Mouse (Mus musculus) ES-Bruce4 (cell line): ENCODE measurements around the gene Espnl. TPM values are rescaled to one million over a fixed set of nuclear protein-coding genes. Genes with fewer than 3 reads are reported as not detected.

Experiments
- H3K27ac ChIP-seq: 2 replicates; pipeline ENCODE4 v1.5.1; 2012; ENCODE audit warnings: low read length, inconsistent platforms; ENCODE audit not compliant: insufficient read depth
- H3K27me3 ChIP-seq: 2 replicates; pipeline ENCODE4 v1.6.1; 2012; ENCODE audit warnings: mild to moderate bottlenecking, low read length, inconsistent platforms; ENCODE audit not compliant: control insufficient read depth, poor library complexity, insufficient read depth, severe bottlenecking
- H3K36me3 ChIP-seq: 2 replicates; pipeline ENCODE4 v1.6.1; 2012; ENCODE audit warnings: inconsistent platforms, mild to moderate bottlenecking, low read length, moderate library complexity; ENCODE audit not compliant: control insufficient read depth, poor library complexity, insufficient read depth, severe bottlenecking
- H3K4me1 ChIP-seq: one replicate; pipeline ENCODE4 v1.8.1; 2011; ENCODE audit warnings: low read length; ENCODE audit not compliant: control insufficient read depth, insufficient read depth
- H3K4me3 ChIP-seq: 2 replicates; pipeline ENCODE4 v1.5.1; 2011; ENCODE audit warnings: low read depth, mild to moderate bottlenecking, low read length
- H3K9ac ChIP-seq: 2 replicates; pipeline ENCODE4 v1.6.1; 2012; ENCODE audit warnings: low read depth, mild to moderate bottlenecking, inconsistent platforms; ENCODE audit not compliant: poor library complexity, severe bottlenecking
- H3K9me3 ChIP-seq: replicated peaks from 2 replicates; pipeline ENCODE4 v1.6.1; 2012; ENCODE audit warnings: mild to moderate bottlenecking, low read length, inconsistent platforms; ENCODE audit not compliant: control insufficient read depth, poor library complexity, insufficient read depth, severe bottlenecking
- CTCF ChIP-seq: IDR thresholded peaks from one replicate; pipeline ENCODE4 v1.8.1; 2011; ENCODE audit warnings: low read depth, low read length
- EP300 ChIP-seq: IDR thresholded peaks from 2 replicates; pipeline ENCODE4 v1.6.1; 2011; ENCODE audit warnings: low read depth, low read length; ENCODE audit not compliant: insufficient read depth
- POLR2A ChIP-seq: IDR thresholded peaks from one replicate; pipeline ENCODE4 v1.8.1; 2011; ENCODE audit warnings: low read length; ENCODE audit not compliant: insufficient read depth
- polyA plus RNA-seq: library from polyadenylated mRNA; stranded (reverse); fragments of >200 nt; gene quantifications from 2 replicates; pipeline ENCODE4 v1.2.4, GENCODE M21; 2011; ENCODE audit warnings: low read depth; ENCODE audit not compliant: missing spikeins, insufficient read depth, insufficient read length

Gene Espnl
- polyA plus RNA-seq, 1 experiment = 0.10 TPM

DNA sequence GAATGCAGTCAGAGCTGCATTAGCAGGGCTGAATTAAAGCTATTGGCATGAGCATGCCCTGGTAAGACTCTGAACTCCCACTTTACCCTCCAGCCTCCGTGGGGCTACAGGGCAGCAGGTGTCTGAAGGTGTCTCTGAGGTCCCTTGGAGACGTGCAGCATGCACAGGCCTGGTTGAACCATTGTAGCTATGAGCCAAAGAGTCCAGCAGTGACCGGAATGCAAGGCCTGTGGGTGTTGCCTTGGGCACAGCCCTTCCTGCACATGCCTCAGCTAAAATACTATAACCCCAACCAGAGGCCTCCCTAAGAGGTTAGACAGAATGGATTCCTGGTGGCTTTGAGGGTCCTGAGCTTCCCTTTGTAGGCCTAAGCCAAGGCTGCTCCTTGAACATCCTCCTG is 29.4 kb downstream of the Espnl start:
- H3K27ac ChIP-seq = no peak overlapping the region
- no peaks in the 10 kb centered on the region for H3K9me3 ChIP-seq
- TF ChIP-seq EP300 (no peak), CTCF (no peak), POLR2A (no peak)
- H3K4me1 ChIP-seq = no peaks in the 10 kb centered on the region
- no peaks in the 10 kb centered on the region for H3K36me3 ChIP-seq
- H3K9ac ChIP-seq = no peak overlapping the region
- H3K4me3 ChIP-seq = no peak overlapping the region
- H3K27me3 ChIP-seq = no peaks in the 10 kb centered on the region

DNA sequence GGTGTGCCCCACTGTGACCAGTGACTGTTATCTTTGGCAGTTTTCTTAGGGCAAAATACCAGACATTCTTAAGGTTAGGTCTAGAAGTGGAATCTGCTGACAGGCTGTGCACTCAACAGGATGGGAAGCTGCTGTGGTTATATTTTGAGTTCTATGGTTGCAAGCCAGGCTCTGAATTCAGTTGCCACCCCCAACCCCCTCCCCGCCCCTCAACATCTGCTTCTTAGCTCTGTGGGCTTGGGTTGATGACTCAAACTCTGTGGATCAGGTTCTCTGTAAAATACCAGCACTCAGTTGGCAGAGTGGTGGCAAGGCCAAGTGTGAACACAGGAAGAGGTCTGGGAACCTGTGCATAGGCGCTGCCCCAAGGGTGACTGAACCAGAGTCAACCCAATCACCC is 30.4 kb downstream of the Espnl start:
- Histone ChIP-seq H3K9me3 (no peaks in the 10 kb centered on the region), H3K9ac (no peak overlapping the region), H3K27me3 (no peaks in the 10 kb centered on the region), H3K36me3 (no peaks in the 10 kb centered on the region), H3K4me3 (no peak overlapping the region), H3K4me1 (no peaks in the 10 kb centered on the region), H3K27ac (no peak overlapping the region)
- TF ChIP-seq POLR2A (no peak), EP300 (no peak), CTCF (no peak)

DNA sequence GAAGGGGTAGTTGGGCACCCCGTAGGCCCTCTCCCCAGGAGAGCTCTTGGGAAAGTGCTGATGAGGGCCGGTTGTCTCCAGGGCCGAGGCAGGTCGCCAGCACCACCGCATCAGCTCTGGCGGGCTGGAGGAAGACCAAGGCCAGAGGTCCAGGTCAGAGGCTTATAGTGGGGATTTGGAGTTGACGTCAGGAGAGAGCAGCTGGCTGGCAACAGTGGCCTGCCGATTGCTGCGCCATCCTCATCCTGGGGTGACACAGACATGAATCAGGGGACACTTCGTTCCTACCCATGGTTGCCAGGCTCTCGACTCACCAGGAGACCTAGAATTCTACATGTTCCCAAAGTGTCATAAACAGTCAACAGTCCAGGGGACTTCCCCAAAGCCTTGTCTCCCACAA is 34.2 kb downstream of the Espnl start:
- no peaks in the 10 kb centered on the region for H3K4me1 ChIP-seq
- H3K27me3 ChIP-seq = no peaks in the 10 kb centered on the region
- no peak overlapping the region for H3K4me3 ChIP-seq
- H3K9me3 ChIP-seq = no peaks in the 10 kb centered on the region
- H3K9ac ChIP-seq = no peak overlapping the region
- H3K36me3 ChIP-seq = no peaks in the 10 kb centered on the region
- no peak for TF ChIP-seq EP300
- no peak for TF ChIP-seq CTCF
- TF ChIP-seq POLR2A = no peak
- H3K27ac ChIP-seq = no peak overlapping the region

DNA sequence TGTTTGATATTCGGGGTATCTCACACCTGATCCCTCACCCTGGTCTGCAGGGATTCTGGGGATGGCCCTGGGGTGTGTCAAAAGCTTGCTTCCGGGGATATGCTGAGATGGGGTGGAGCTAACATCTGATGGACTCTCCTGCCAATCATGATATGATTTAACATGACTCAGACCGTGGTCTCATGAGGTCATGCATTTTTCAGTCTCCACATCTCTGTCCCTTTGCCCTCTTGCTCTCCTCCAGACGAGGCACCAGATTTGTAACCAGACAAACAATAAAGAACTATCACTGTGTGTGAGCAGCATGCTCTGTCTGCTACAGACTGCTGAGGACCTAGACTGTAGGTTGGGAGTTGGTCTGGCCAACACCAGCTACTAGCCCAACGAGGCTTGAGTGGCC is 40.2 kb downstream of the Espnl start:
- Histone ChIP-seq H3K9ac (no peak overlapping the region), H3K4me1 (no peaks in the 10 kb centered on the region), H3K27ac (no peak overlapping the region), H3K36me3 (no peaks in the 10 kb centered on the region), H3K9me3 (no peaks in the 10 kb centered on the region), H3K4me3 (no peak overlapping the region), H3K27me3 (no peaks in the 10 kb centered on the region)
- TF ChIP-seq EP300 (no peak), POLR2A (no peak), CTCF (no peak)

DNA sequence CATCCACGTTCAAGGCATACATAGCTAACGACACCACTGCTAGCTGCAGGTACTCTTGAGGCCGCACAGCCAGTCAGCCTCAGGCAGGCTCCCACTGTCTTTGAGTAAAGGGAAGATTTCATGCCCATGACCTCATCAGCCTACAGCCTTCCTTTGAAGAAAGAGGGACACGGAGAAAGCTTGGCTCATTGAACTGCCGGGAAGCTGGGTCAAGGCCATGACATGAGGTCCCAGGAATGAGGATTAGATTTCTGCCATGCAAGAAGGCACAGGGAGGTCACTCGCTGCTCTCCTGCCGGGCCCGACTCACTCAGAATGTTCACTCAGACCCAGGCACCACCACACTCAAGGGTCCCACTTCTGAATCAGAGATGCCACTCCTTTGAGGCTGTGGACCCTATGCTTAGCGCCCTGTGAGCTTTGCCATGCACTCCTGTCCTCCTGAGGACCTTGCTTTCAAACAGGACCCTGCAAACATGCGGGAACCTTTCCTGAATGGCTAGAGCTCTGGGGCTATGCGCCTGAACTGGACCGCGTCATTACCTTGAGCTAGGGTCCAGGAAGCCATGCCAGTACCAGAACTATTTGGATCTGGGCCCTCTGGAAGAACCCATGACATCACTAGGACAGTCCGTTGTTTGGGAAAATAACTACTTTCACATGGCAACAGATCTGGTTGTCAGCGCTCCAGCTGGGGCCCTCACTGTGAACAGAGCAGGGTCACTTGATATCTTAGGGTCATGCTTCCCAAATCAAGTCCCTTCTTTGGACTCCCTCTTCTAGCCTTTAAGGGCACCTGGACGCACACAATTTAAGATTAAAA is 43.2 kb downstream of the Espnl start:
- Histone ChIP-seq H3K4me3 (no peak overlapping the region), H3K9ac (no peak overlapping the region), H3K9me3 (no peaks in the 10 kb centered on the region), H3K27me3 (no peaks in the 10 kb centered on the region), H3K36me3 (no peaks in the 10 kb centered on the region), H3K4me1 (no peaks in the 10 kb centered on the region), H3K27ac (no peak overlapping the region)
- no peak for TF ChIP-seq EP300
- TF ChIP-seq CTCF = no peak
- TF ChIP-seq POLR2A = no peak

DNA sequence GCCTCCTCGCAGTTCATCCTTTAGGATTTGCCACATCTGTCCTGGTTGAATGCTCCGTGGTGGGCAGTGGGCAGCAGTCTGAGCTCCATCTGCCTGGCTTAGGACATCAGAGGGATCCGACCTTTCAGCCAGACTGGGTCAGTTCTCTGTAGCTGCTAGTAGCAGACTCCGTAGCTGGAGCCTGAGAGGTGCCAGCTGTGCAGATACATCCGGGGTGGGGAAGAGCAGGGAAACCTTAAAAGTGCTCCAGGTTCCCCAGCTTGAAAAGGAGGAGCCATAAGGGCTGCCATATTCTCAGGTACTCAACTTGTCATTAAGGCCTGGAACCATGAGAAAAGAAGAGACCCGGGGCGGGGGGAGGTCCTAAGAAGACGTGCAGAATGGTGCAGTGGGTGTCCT is 43.9 kb downstream of the Espnl start:
- TF ChIP-seq EP300 = no peak
- no peak for TF ChIP-seq POLR2A
- TF ChIP-seq CTCF = no peak
- Histone ChIP-seq H3K36me3 (no peaks in the 10 kb centered on the region), H3K4me3 (0 out of 2 replicates have a peak overlapping the region, but pooled peaks have one; percentile 23), H3K27me3 (no peaks in the 10 kb centered on the region), H3K27ac (no peak overlapping the region), H3K4me1 (no peaks in the 10 kb centered on the region), H3K9me3 (no peaks in the 10 kb centered on the region), H3K9ac (peak overlapping the region; percentile 92)
